Mouse (Mus musculus) left cerebral cortex, adult 18-20 months (tissue): ENCODE results near the gene Runx1. TPM values are rescaled to one million over a fixed set of nuclear protein-coding genes. Genes with fewer than 3 reads are reported as not detected.

Source experiments
- DNase-seq, 2 experiments: peaks; one replicate each; pipeline ENCODE4 v3.0.0; 2021 to 2022; ENCODE audit warnings: low spot score in 2 of 2, mixed read lengths in 1 of 2
- long read RNA-seq, 2 experiments: library from polyadenylated mRNA; stranded (forward); transcript quantifications; one replicate each; pipeline ENCODE4 v2.0.0; 2021
- total RNA-seq, 2 experiments: library from RNA; stranded (reverse); gene quantifications; 2 replicates each; pipeline ENCODE4 v1.2.3; 2021

Runx1 gene
- 1 to 10 TPM; 1.6 to 1.8 TPM for total RNA-seq
- long read RNA-seq, experiment 1, full-length matches to known transcripts, result 1 of 1 reads
- long read RNA-seq, experiment 1, partial matches to known transcripts, result 0 of 1 reads
- long read RNA-seq, experiment 1, other reads (novel, unspliced or antisense), result 0 of 1 reads
- long read RNA-seq, experiment 2, partial matches to known transcripts, result 1 of 1 reads
- long read RNA-seq, experiment 2, other reads (novel, unspliced or antisense), result 0 of 1 reads

- no peak for DNase-seq
Measured at GRCm38 (mm10) chr16:92825908-92826650, at the start of gene Runx1. Gene Runx1, minus strand, starts transcription at chr16:92826149.

GRCm38 (mm10) chr16:92874015-92874414, 48.1 kb upstream of the Runx1 start:
- DNase-seq, result no peak

GRCm38 (mm10) chr16:92871728-92872127, 45.8 kb upstream of the Runx1 start:
- no peak for DNase-seq

GRCm38 (mm10) chr16:92868550-92868949, 42.6 kb upstream of the Runx1 start:
- no peak for DNase-seq

- DNase-seq, result no peak
Measured at GRCm38 (mm10) chr16:92867261-92867935, 41.4 kb upstream of the Runx1 start.

GRCm38 (mm10) chr16:92865314-92865713, 39.4 kb upstream of the Runx1 start:
- DNase-seq, result no peak

- DNase-seq, result no peak
Measured at GRCm38 (mm10) chr16:92864191-92864590, 38.2 kb upstream of the Runx1 start.

- DNase-seq, result no peak
Measured at GRCm38 (mm10) chr16:92863179-92863578, 37.2 kb upstream of the Runx1 start.

- no peak for DNase-seq
Measured at GRCm38 (mm10) chr16:92862430-92862829, 36.5 kb upstream of the Runx1 start.

- DNase-seq, result no peak
Measured at GRCm38 (mm10) chr16:92861571-92861970, 35.6 kb upstream of the Runx1 start.

GRCm38 (mm10) chr16:92860649-92861048, 34.7 kb upstream of the Runx1 start:
- no peak for DNase-seq

- no peak for DNase-seq
Measured at GRCm38 (mm10) chr16:92856779-92857178, 30.8 kb upstream of the Runx1 start.

- DNase-seq, result no peak
Measured at GRCm38 (mm10) chr16:92852276-92852675, 26.3 kb upstream of the Runx1 start.

- DNase-seq, result no peak
Measured at GRCm38 (mm10) chr16:92850416-92850815, 24.5 kb upstream of the Runx1 start.

GRCm38 (mm10) chr16:92847762-92848300, 21.9 kb upstream of the Runx1 start:
- no peak for DNase-seq

GRCm38 (mm10) chr16:92845244-92846225, 19.6 kb upstream of the Runx1 start:
- DNase-seq, result no peak

- DNase-seq, result no peak
Measured at GRCm38 (mm10) chr16:92838709-92839108, 12.8 kb upstream of the Runx1 start.

- DNase-seq, result no peak
Measured at GRCm38 (mm10) chr16:92831341-92831740, 5.4 kb upstream of the Runx1 start.

- DNase-seq, result no peak
Measured at GRCm38 (mm10) chr16:92830479-92830878, 4.5 kb upstream of the Runx1 start.

GRCm38 (mm10) chr16:92828308-92828862, 2.4 kb upstream of the Runx1 start:
- DNase-seq, result no peak
